ENCODE assay signal across 8 mouse cellular contexts in the genomic region with DNA sequence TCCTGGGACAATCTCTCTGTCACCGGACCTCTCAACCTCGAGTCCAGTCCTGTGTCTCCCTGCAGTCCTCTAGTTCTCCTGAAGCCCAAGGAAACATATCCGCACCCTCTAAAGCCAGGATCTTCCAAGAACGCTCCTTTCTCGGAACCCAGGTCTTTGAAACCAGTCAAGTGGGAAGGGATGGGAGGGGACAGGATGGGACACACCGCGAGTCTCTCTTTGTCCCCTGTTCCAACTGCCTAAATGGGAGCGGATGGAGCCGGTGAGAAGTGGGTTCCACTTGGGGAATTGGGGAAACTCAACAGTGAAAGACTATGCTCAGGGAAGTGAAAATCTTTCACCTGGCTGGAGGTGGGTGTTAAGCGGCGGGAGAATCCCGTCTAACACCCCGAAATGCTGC. TPM values are rescaled to one million over a fixed set of nuclear protein-coding genes. Genes with fewer than 3 reads are reported as not detected.
DNase-seq lines count a peak whose midpoint lies in the region; ATAC-seq and TF ChIP-seq lines count a peak whose summit lies in the region.

No protein-coding gene starts in this region.

- TF ChIP-seq CTCF in cerebellum, adult 2 months (IDR thresholded peaks at IDR 0.05; ENCODE audit: borderline replicate concordance, insufficient read depth, low read depth, low read length), result no peak
- TF ChIP-seq CTCF in thymus, adult 2 months (IDR thresholded peaks at IDR 0.05; ENCODE audit: borderline replicate concordance, control insufficient read depth, extremely low read depth, insufficient read depth, low read length, poor library complexity), result no peak

- intact Hi-C loops in left cerebral cortex, postnatal 36 days (cut with DNase I), result loop anchor here (2.0 to 5.0 kb wide), 2 partner anchors 67 to 113 kb away; no protein-coding TSS in a partner anchor
- intact Hi-C loops in gastrocnemius, postnatal 14 days (cut with DNase I; ENCODE audit: low total_unique reads), result no loop called here

- no peak overlapping the region for H3K9ac ChIP-seq in liver, embryonic 16.5 days (ENCODE audit: low read depth, low read length)

- no peaks in the 10 kb centered on the region for H3K4me1 ChIP-seq in cerebellum, adult 2 months (ENCODE audit: control insufficient read depth, insufficient read depth, low read length)
- peaks cover 4% of the 10 kb centered on the region; the same call in 1 of the 2 replicates for H3K4me1 ChIP-seq in thymus, adult 2 months (replicated peaks; ENCODE audit: control insufficient read depth, insufficient read depth, low read length)
- no peaks in the 10 kb centered on the region for H3K4me1 ChIP-seq in liver, embryonic 16.5 days (ENCODE audit: control insufficient read depth, low read depth, low read length)

- H3K27ac ChIP-seq in cerebellum, adult 2 months (ENCODE audit: insufficient read depth, low read length), result no peak overlapping the region; the same call in 1 of the 2 replicates
- H3K27ac ChIP-seq in thymus, adult 2 months (ENCODE audit: control insufficient read depth, insufficient read depth, low read length), result no peak overlapping the region
- H3K27ac ChIP-seq in liver, embryonic 16.5 days (ENCODE audit: low read length), result no peak overlapping the region

- 14% methylated on average over 13 of the region's 13 CpGs for WGBS in cerebellum, adult 2 months
- WGBS in thymus, adult 2 months, result 4% methylated on average over 13 of the region's 13 CpGs
- WGBS in liver, embryonic 16.5 days (ENCODE audit: insufficient replicate concordance), result 29% methylated on average over 13 of the region's 13 CpGs

- TF ChIP-seq POLR2A in cerebellum, adult 2 months (IDR thresholded peaks at IDR 0.05; ENCODE audit: borderline replicate concordance, insufficient read depth, low read length), result no peak
- TF ChIP-seq POLR2A in thymus, adult 2 months (IDR thresholded peaks at IDR 0.05; ENCODE audit: control insufficient read depth, extremely low read depth, insufficient read depth, low read length, poor library complexity), result no peak

- no peaks in the 10 kb centered on the region; the same call in 1 of the 2 replicates for H3K27me3 ChIP-seq in cerebellum, adult 2 months (ENCODE audit: control insufficient read depth, insufficient read depth, low read length)
- peaks cover 5% of the 10 kb centered on the region; the same call in 1 of the 2 replicates for H3K27me3 ChIP-seq in thymus, adult 2 months (ENCODE audit: control insufficient read depth, insufficient read depth, low read length)
- H3K27me3 ChIP-seq in liver, embryonic 16.5 days (ENCODE audit: control insufficient read depth, insufficient read depth, low read depth, low read length), result peaks cover 30% of the 10 kb centered on the region

- H3K9me3 ChIP-seq in liver, embryonic 16.5 days (replicated peaks; ENCODE audit: control insufficient read depth, low read length), result no peaks in the 10 kb centered on the region

- peak overlapping the region; percentile 65 for H3K4me2 ChIP-seq in liver, embryonic 16.5 days (ENCODE audit: low read depth, low read length)

- peak overlapping the region; percentile 74 for H3K4me3 ChIP-seq in cerebellum, adult 2 months (replicated peaks; ENCODE audit: insufficient read depth, low read depth, low read length)
- peak overlapping the region; percentile 11; the same call in 1 of the 2 replicates for H3K4me3 ChIP-seq in thymus, adult 2 months (ENCODE audit: control insufficient read depth, insufficient read depth, low read length)
- peak overlapping the region; percentile 48 for H3K4me3 ChIP-seq in liver, embryonic 16.5 days (ENCODE audit: low read depth, low read length)

- H3K36me3 ChIP-seq in thymus, adult 2 months (ENCODE audit: control insufficient read depth, insufficient read depth, low read length), result no peaks in the 10 kb centered on the region
- H3K36me3 ChIP-seq in liver, embryonic 16.5 days (ENCODE audit: control insufficient read depth, insufficient read depth), result no peaks in the 10 kb centered on the region

- ATAC-seq in liver, embryonic 16.5 days (ENCODE audit: low read depth), result no peak

- peak in 1 of 2 experiments; percentile 17 for DNase-seq in cerebellum, adult 2 months
- DNase-seq in cerebellum, adult 11 months, result no peak
- DNase-seq in thymus, adult 2 months, result no peak
- DNase-seq in thymus, postnatal 10 days (ENCODE audit: low spot score in 2 of 2), result no peak
- DNase-seq in urinary bladder, postnatal 14 days (ENCODE audit: low spot score), result no peak
- DNase-seq in left cerebral cortex, postnatal 36 days (ENCODE audit: low spot score in 2 of 2), result no peak
- no peak for DNase-seq in gastrocnemius, postnatal 14 days

RNA-seq across cellular contexts. Expression of gene Gpm6b, which starts 0.8 kb away (rescaled TPM):
- 495 and 538 TPM in 2 replicates for polyA plus RNA-seq in cerebellum, adult 2 months (2012; rRNA removed)
- polyA plus RNA-seq in thymus, adult 2 months (2012; rRNA removed), result 1.7 and 2.4 TPM in 2 replicates
- 2.1 and 2.2 TPM in 2 replicates for polyA plus RNA-seq in liver, embryonic 16.5 days (2015; fragmentation: Nextera tagmentation; extraction: Ambion mirVana)
- 100 to 1,000 TPM; 654 to 678 TPM for total RNA-seq in left cerebral cortex, postnatal 36 days (2021)
- total RNA-seq in gastrocnemius, postnatal 14 days (2021), result 10 to 100 TPM in 1 of 2 experiments, 1 to 10 TPM in 1; 5.4 to 10.4 TPM

Comparison
In these comparisons a context has a peak if more than half of its experiments do, and no peak if none do; other contexts are left out.
1. H3K4me3 ChIP-seq: peak in every context shown above with its lines; median percentile 74 in cerebellum, adult 2 months; 48 in liver, embryonic 16.5 days; 11 in thymus, adult 2 months.
2. RNA of gene Gpm6b, which starts 0.8 kb away (polyA plus RNA-seq): 495 to 538 TPM in cerebellum, adult 2 months; 1.7 to 2.4 TPM in thymus, adult 2 months and 2.1 to 2.2 TPM in liver, embryonic 16.5 days; every median in the first group is over 100 times any median in the second.